Mouse (Mus musculus) liver, embryonic 13.5 days (tissue): ENCODE data around the gene Magea1. TPM values are rescaled to one million over a fixed set of nuclear protein-coding genes. Genes with fewer than 3 reads are reported as not detected.
"Not testable (repeated sequence)": the region's sequence is repeated elsewhere in the genome, so short reads cannot be mapped to it uniquely, and the experiment has no call there.

Experiments
- ATAC-seq: fragments of 200-750 bp; cut with Nextera tagmentation; 2 replicates; pipeline ENCODE4 v1.8.0; 2017; ENCODE audit warnings: low read depth, mild to moderate bottlenecking, moderate number of reproducible peaks, moderate library complexity
- DNase-seq: peaks from one replicate; pipeline ENCODE4 v3.0.0; 2022
- H3K27ac ChIP-seq: fragments of 300-500 bp; sonication (generic); 2 replicates; pipeline ENCODE4 v1.5.1; 2015; ENCODE audit warnings: moderate library complexity, mild to moderate bottlenecking, inconsistent platforms
- H3K27me3 ChIP-seq: fragments of 300-500 bp; sonication (generic); 2 replicates; pipeline ENCODE4 v1.6.1; 2015; ENCODE audit warnings: mild to moderate bottlenecking, inconsistent platforms
- H3K36me3 ChIP-seq: fragments of 300-500 bp; sonication (generic); 2 replicates; pipeline ENCODE4 v1.6.1; 2015; ENCODE audit warnings: mild to moderate bottlenecking, inconsistent platforms
- H3K4me1 ChIP-seq: fragments of 300-500 bp; sonication (generic); replicated peaks from 2 replicates; pipeline ENCODE4 v1.6.1; 2015; ENCODE audit warnings: inconsistent platforms
- H3K4me2 ChIP-seq: fragments of 300-500 bp; sonication (generic); 2 replicates; pipeline ENCODE4 v1.6.1; 2015; ENCODE audit warnings: inconsistent platforms, mild to moderate bottlenecking, moderate library complexity
- H3K4me3 ChIP-seq: fragments of 300-500 bp; sonication (generic); replicated peaks from 2 replicates; pipeline ENCODE4 v1.5.1; 2015; ENCODE audit warnings: mild to moderate bottlenecking, inconsistent platforms
- H3K9ac ChIP-seq: fragments of 300-500 bp; sonication (generic); 2 replicates; pipeline ENCODE4 v1.6.1; 2015; ENCODE audit warnings: mild to moderate bottlenecking, inconsistent platforms
- H3K9me3 ChIP-seq: fragments of 300-500 bp; sonication (generic); replicated peaks from 2 replicates; pipeline ENCODE4 v1.6.1; 2016; ENCODE audit warnings: inconsistent platforms
- WGBS: fragments of 180-500 bp; shearing (Covaris S2); methylation state at CpG from one replicate; pipeline ENCODE4 v1.1.7; 2015; ENCODE audit not compliant: insufficient replicate concordance; 5-methylcytosine and 5-hydroxymethylcytosine counted together
- polyA plus RNA-seq: library from polyadenylated mRNA; unstranded; fragments of >200 nt; fragmentation: Nextera tagmentation; extraction: Ambion mirVana; gene quantifications from 2 replicates; pipeline ENCODE4 v1.2.1, GENCODE M21; 2015

The Magea1 gene
- not detected in 2 replicates for polyA plus RNA-seq

- WGBS: 63% methylated on average over 1 of the region's 2 CpGs
- ATAC-seq, DNase-seq, H3K36me3 ChIP-seq, H3K27ac ChIP-seq, H3K9ac ChIP-seq, H3K4me3 ChIP-seq, H3K4me1 ChIP-seq, H3K4me2 ChIP-seq, H3K9me3 ChIP-seq, H3K27me3 ChIP-seq: not testable (repeated sequence)
These were observed at the start of gene Magea1 for GRCm38 (mm10) chrX:155089693-155090092. Gene Magea1 (minus strand): TSS chrX:155089793.

GRCm38 (mm10) chrX:155128312-155128711 lies 38.7 kb upstream of the Magea1 start, which contains the start of gene Cldn34b2:
Gene Cldn34b2 (minus strand): TSS chrX:155128412.
- WGBS: 50% methylated on average over 3 of the region's 3 CpGs

GRCm38 (mm10) chrX:155098024-155098423 lies 8.4 kb upstream of the Magea1 start:
- H3K27me3 ChIP-seq: no peaks in the 10 kb centered on the region
- H3K27ac ChIP-seq: no peak overlapping the region
- no peaks in the 10 kb centered on the region for H3K36me3 ChIP-seq
- H3K9me3 ChIP-seq: no peaks in the 10 kb centered on the region
- H3K9ac ChIP-seq: no peak overlapping the region
- no peak overlapping the region for H3K4me2 ChIP-seq
- no peak overlapping the region for H3K4me3 ChIP-seq
- no peak for DNase-seq
- ATAC-seq: no peak
- H3K4me1 ChIP-seq: no peaks in the 10 kb centered on the region

More at GRCm38 (mm10) chrX:155128312-155128711, 38.7 kb upstream of the Magea1 start, which contains the start of gene Cldn34b2:
- H3K27ac ChIP-seq, H3K27me3 ChIP-seq, H3K4me1 ChIP-seq, H3K9ac ChIP-seq, H3K4me3 ChIP-seq, H3K9me3 ChIP-seq, DNase-seq, H3K4me2 ChIP-seq, H3K36me3 ChIP-seq, ATAC-seq: not testable (repeated sequence)

- H3K27ac ChIP-seq, H3K4me2 ChIP-seq, ATAC-seq, H3K4me3 ChIP-seq, H3K36me3 ChIP-seq, H3K27me3 ChIP-seq, H3K4me1 ChIP-seq, H3K9me3 ChIP-seq, DNase-seq, H3K9ac ChIP-seq: not testable (repeated sequence)
- 50% methylated on average over 4 of the region's 4 CpGs for WGBS
These were observed 4.0 kb upstream of the Magea1 start, which contains the start of gene Magea2 for GRCm38 (mm10) chrX:155093566-155093965. Gene Magea2 (minus strand): TSS chrX:155093666.

- H3K4me2 ChIP-seq, H3K4me3 ChIP-seq, H3K27me3 ChIP-seq, H3K27ac ChIP-seq, H3K9ac ChIP-seq, H3K4me1 ChIP-seq, H3K36me3 ChIP-seq, DNase-seq, H3K9me3 ChIP-seq, ATAC-seq: not testable (repeated sequence)
- WGBS: 65% methylated on average over 16 of the region's 16 CpGs
These were observed 26.5 kb downstream of the Magea1 start, which contains the start of gene Magea5 for GRCm38 (mm10) chrX:155063045-155063444. Gene Magea5 (minus strand): TSS chrX:155063145.

Other genes with a start within 250 kb of the Magea1 start
- not detected in 2 replicates for gene Cldn34b1, start 199.5 kb downstream of the Magea1 start, polyA plus RNA-seq
- gene Magea6, start 153.8 kb downstream of the Magea1 start, polyA plus RNA-seq: not detected in 2 replicates
- gene Magea3, start 140.3 kb downstream of the Magea1 start, polyA plus RNA-seq: not detected in 2 replicates
- gene Magea8, start 93.9 kb downstream of the Magea1 start, polyA plus RNA-seq: not detected in 2 replicates
- not detected in 2 replicates for gene Magea5, start 26.6 kb downstream of the Magea1 start, polyA plus RNA-seq
- gene Magea2, start 3.9 kb upstream of the Magea1 start, polyA plus RNA-seq: not detected in 2 replicates
- gene Cldn34b2, start 38.6 kb upstream of the Magea1 start, polyA plus RNA-seq: not detected in 2 replicates
- gene Sat1, start 126.7 kb upstream of the Magea1 start, polyA plus RNA-seq: 75.5 and 84.7 TPM in 2 replicates
- gene Acot9, start 172.7 kb upstream of the Magea1 start, polyA plus RNA-seq: 15.1 and 16.6 TPM in 2 replicates